Mouse (Mus musculus) neural tube, embryonic 13.5 days (tissue): ENCODE data around the gene Ripk1. TPM values are rescaled to one million over a fixed set of nuclear protein-coding genes. Genes with fewer than 3 reads are reported as not detected.

Experiments
- ATAC-seq: fragments of 200-750 bp; cut with Nextera tagmentation; 2 replicates; pipeline ENCODE4 v1.8.0; 2017; ENCODE audit warnings: low read depth, mild to moderate bottlenecking, moderate TSS enrichment, moderate library complexity
- H3K27ac ChIP-seq: fragments of 300-500 bp; sonication (generic); replicated peaks from 2 replicates; pipeline ENCODE4 v1.5.1; 2015; ENCODE audit warnings: moderate library complexity, mild to moderate bottlenecking, inconsistent platforms
- H3K27me3 ChIP-seq: fragments of 300-500 bp; sonication (generic); 2 replicates; pipeline ENCODE4 v1.6.1; 2015; ENCODE audit warnings: mild to moderate bottlenecking, inconsistent platforms
- H3K36me3 ChIP-seq: fragments of 300-500 bp; sonication (generic); 2 replicates; pipeline ENCODE4 v1.6.1; 2015; ENCODE audit warnings: mild to moderate bottlenecking, inconsistent platforms
- H3K4me1 ChIP-seq: fragments of 300-500 bp; sonication (generic); replicated peaks from 2 replicates; pipeline ENCODE4 v1.6.1; 2015; ENCODE audit warnings: inconsistent platforms
- H3K4me2 ChIP-seq: fragments of 300-500 bp; sonication (generic); 2 replicates; pipeline ENCODE4 v1.6.1; 2015; ENCODE audit warnings: inconsistent platforms, mild to moderate bottlenecking, moderate library complexity
- H3K4me3 ChIP-seq: fragments of 300-500 bp; sonication (generic); 2 replicates; pipeline ENCODE4 v1.5.1; 2015; ENCODE audit warnings: mild to moderate bottlenecking, inconsistent platforms
- H3K9ac ChIP-seq: fragments of 300-500 bp; sonication (generic); 2 replicates; pipeline ENCODE4 v1.6.1; 2015; ENCODE audit warnings: moderate library complexity, mild to moderate bottlenecking, inconsistent platforms
- H3K9me3 ChIP-seq: fragments of 300-500 bp; sonication (generic); 2 replicates; pipeline ENCODE4 v1.6.1; 2016; ENCODE audit warnings: inconsistent platforms
- WGBS: fragments of 180-500 bp; shearing (Covaris S2); methylation state at CpG from one replicate; pipeline ENCODE4 v1.1.7; 2015; 5-methylcytosine and 5-hydroxymethylcytosine counted together
- polyA plus RNA-seq: library from polyadenylated mRNA; unstranded; fragments of >200 nt; fragmentation: Nextera tagmentation; extraction: Ambion mirVana; gene quantifications from 2 replicates; pipeline ENCODE4 v1.2.1, GENCODE M21; 2015

The Ripk1 gene
- 5.8 and 6.7 TPM in 2 replicates for polyA plus RNA-seq

DNA sequence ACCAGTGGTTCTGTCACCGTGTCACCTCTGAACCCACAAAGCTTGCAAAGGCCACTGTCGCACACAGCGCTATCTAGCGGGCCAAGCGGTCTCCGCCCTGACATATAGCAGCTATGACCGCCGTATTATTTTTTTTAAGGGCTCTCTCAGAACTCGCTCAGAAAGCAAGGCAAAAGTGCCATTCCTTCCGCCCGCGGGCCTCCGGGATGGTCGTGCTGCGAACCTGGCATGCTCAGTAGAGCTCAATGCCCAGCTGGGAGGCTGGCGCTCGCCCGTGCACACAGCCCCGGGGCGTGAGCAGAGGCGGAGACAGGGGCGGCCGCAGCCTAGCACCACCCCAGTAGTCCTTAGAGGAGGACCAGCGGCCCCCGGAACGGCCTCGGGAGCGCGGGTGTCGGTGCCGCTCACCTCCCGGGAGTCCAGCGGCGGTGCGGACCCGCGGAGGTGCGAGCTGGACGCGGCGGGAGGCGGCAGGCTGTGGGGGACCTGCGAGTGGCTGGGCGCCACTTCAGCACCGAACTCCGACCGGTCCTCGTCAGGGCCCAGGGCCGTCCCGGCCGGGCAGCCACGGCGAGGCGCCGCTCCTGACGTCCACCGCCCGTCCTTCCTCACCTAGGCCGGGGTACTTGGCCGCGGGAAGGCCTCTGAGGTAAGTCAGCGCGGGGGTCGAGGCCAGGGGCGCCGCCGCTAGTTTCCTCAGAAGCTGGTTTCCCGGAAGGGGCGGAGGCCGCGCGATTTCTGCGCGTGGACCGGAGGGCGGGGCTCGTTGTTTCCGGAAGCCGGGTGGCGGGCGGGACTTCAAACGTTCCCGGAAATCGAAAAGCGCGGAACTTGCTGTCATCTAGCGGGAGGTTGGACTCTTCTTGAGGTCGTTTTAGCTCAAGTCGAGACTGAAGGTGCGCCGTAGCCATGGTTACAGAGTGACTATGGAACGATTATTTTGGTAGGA, at the start of gene Ripk1, which contains the start of gene Serpinb6a:
TSS of gene Ripk1 (plus strand) at position 306 of the 949 bp plus-strand sequence.
TSS of gene Serpinb6a (minus strand) at position 737 of the 949 bp plus-strand sequence.
- no peaks in the 10 kb centered on the region for H3K9me3 ChIP-seq
- peaks cover 19% of the 10 kb centered on the region for H3K4me1 ChIP-seq
- H3K27me3 ChIP-seq = no peaks in the 10 kb centered on the region
- ATAC-seq = peak; percentile 98
- peak within 1 kb of the TSS; percentile 95 for H3K4me3 ChIP-seq
- WGBS = under 1% methylated on average over 91 of the region's 92 CpGs
- H3K4me2 ChIP-seq = peak within 1 kb of the TSS; percentile 71
- no peaks in the 10 kb centered on the region for H3K36me3 ChIP-seq
- peak within 1 kb of the TSS; percentile 84 for H3K9ac ChIP-seq
- H3K27ac ChIP-seq = peak within 1 kb of the TSS; percentile 92

DNA sequence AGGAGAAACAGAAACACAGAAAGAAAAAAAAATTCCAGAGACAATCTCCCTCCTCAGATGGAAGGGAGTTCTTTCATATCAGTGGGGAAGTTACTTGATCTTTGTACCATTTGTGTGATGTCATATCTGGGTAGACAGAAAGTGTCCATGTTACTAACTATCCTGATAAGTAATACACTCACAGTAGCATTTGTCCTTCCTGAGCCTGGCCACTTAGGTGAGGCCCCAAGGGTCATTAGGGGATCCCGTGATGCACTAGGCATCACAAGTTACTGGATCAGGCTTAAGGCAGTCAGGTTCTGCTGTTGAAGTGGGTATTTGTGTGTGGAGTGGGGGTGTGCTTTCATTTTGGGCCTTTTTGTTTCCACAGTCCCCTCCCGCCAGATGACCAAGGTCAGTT, 49.2 kb upstream of the Ripk1 start:
- Histone ChIP-seq H3K36me3 (no peaks in the 10 kb centered on the region), H3K4me1 (no peaks in the 10 kb centered on the region), H3K4me2 (no peak overlapping the region), H3K9me3 (no peaks in the 10 kb centered on the region), H3K9ac (no peak overlapping the region), H3K27me3 (no peaks in the 10 kb centered on the region), H3K4me3 (no peak overlapping the region), H3K27ac (no peak overlapping the region)
- WGBS = 89% methylated on average over 2 of the region's 2 CpGs
- ATAC-seq = no peak

DNA sequence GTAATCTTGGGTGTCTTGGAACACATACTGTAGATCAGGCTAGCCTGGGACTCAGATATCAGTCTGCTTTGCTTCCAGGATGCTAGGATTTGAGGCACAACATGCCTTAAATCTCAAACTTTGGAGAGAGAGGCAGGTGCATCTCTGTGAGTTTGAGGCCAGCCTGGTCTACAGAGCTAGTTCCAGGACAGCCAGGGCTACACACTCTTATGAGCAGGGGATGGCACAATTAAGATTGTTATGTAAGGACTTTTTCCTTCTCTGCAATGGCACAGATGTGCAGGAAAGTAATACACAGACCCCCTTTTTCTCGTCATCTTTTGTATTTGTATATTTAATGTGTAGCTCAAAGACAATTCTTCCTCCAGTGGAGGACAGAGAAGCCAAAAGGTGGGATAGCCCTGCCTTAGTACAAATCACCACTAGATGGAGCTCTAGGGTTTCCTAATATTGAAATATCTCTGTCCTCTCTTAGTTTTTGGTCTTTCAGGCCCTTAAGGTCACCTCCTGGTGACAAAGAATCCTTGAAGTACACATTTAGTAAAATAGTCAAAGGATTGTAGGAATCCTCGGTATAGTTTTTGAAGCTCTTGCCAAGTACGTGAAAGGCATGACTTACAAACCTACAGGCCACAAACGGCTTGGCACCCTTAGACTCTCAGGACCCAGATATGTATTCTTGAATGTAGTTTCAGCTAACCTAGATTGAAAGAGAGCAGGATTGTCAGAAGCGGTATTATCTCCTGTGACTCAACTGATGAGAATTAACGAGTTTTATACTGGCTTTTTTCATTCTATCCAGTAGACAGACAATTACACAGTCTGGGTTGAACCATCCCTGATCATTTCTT, 45.4 kb upstream of the Ripk1 start:
- Histone ChIP-seq H3K4me2 (no peak overlapping the region), H3K36me3 (no peaks in the 10 kb centered on the region), H3K9me3 (no peaks in the 10 kb centered on the region), H3K4me3 (no peak overlapping the region), H3K4me1 (no peaks in the 10 kb centered on the region), H3K9ac (no peak overlapping the region), H3K27me3 (no peaks in the 10 kb centered on the region), H3K27ac (no peak overlapping the region)
- ATAC-seq = 0 out of 2 replicates have a peak, but pooled peaks have one; percentile 63
- 41% methylated on average over 6 of the region's 6 CpGs for WGBS

DNA sequence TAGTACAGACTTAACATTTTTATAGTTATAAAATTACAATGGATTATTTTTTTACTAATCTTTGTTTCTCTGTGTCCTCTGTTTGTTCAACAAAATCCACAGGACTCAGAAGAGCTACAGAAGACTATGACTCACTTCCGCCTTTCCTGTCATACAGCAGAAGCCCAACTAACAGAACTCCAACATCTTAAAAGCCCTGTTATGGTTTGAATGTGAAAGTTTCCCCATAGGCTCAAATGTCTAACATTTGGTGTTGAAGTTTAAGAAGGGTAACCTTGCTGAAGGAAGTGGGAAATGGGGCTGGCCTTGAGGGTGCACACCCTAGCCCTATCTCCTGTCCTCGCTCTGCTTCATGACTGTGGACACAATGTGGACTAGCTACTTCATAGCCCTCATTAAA, 42.4 kb upstream of the Ripk1 start:
- WGBS = 94% methylated on average over 2 of the region's 2 CpGs

DNA sequence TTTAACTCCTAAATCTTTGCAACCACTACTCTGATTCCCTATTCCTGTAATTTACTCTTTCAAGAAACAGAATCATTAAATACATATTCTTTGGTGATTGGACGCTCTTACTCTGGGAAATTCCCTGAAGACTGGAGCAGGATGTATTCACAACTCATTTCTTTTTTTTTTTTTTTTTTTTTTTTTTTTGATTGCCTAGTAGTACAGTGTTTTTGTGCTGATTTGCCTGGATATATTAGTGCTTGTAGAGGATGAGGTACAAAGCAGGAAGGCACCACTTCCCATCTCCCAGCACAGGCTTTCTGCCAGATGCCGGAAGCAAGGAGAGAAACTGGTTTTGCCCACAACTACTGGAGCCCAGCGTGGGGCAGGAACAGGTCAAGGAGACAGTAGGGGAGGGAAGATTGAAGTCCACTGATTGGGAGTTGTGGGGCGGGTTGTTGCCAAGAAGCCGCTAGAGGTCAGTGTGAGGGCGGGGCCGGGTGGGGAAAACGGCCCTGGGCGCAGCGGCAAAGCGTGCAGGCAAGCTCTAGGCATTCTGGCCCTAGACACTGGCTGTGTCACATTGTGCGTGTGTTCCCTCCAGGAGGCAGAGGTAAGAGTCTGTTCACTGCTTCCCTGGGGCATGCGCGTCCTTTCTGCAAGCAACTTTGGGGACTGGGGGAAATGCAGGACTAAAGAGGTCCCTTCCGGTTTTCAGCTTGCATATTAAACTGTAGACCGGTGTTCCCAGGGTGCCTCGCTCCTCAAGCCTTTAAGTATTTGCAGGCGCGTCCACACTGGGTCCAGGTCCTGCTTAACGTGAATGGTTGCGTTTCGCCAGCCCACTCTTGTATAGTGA, 37.7 kb upstream of the Ripk1 start, which contains the start of gene Nqo2:
TSS of gene Nqo2 (plus strand) at position 482 of the 841 bp plus-strand sequence.
- Histone ChIP-seq H3K9ac (peak within 1 kb of the TSS; percentile 77), H3K4me2 (peak within 1 kb of the TSS; percentile 75), H3K36me3 (no peaks in the 10 kb centered on the region), H3K27me3 (no peaks in the 10 kb centered on the region), H3K4me3 (peak within 1 kb of the TSS; percentile 52), H3K9me3 (no peaks in the 10 kb centered on the region), H3K4me1 (peaks cover 11% of the 10 kb centered on the region), H3K27ac (peak within 1 kb of the TSS; percentile 83)
- 3% methylated on average over 22 of the region's 22 CpGs for WGBS
- peak; percentile 93 for ATAC-seq

More for the DNA sequence above, 42.4 kb upstream of the Ripk1 start:
- Histone ChIP-seq H3K27me3 (no peaks in the 10 kb centered on the region), H3K4me1 (no peaks in the 10 kb centered on the region), H3K4me2 (no peak overlapping the region), H3K4me3 (no peak overlapping the region), H3K9ac (no peak overlapping the region), H3K36me3 (no peaks in the 10 kb centered on the region), H3K27ac (no peak overlapping the region), H3K9me3 (no peaks in the 10 kb centered on the region)
- ATAC-seq = no peak

DNA sequence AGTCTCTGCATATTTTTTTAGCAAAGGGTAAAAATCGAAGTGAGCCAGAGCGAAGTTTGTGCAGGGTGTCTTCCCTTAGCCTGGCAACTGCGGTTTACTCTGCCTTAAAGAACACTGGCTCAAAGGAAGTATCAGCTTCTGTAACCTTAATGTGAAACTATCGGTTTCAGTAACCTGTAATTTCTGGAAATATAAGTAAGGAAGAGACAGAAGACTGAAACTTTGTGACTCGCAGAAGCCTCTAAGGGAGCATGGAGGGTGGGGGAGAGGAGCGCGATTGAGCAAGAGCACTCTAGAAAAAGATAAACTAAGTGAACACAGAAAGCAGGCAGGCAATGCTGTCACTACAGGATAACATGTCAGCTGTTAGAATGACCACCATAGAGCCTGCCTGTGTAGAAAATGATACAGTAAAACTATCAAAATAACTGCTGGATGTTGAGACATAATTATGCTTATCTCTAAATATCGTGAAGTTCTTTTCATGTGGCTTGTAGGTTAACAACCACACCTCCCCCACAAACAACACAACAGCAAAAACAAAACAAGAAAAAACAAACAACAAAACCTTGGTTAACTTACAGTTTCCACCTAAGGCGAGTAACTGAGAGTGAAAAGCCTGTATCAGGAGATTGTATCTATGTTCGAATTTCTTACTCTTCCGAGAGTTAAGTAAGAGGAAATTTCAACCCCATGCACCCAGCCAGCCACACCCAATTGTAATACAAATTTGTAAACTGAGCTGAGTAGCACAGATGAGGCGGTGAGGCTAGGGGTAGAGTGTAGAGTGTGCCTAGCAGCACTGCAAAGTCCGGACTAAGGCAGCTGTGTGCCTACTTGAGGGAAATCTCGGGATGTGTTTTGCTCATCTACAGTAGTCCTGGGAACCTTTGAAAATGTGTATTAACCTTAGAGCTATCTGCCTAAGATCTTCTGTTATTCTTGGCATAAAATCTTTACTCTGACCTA, 36.8 kb upstream of the Ripk1 start:
- ATAC-seq = peak; percentile 70
- H3K9me3 ChIP-seq = no peaks in the 10 kb centered on the region
- H3K36me3 ChIP-seq = no peaks in the 10 kb centered on the region
- WGBS = 28% methylated on average over 14 of the region's 14 CpGs
- peak overlapping the region; percentile 83 for H3K27ac ChIP-seq
- H3K4me2 ChIP-seq = peak overlapping the region; percentile 75
- H3K4me1 ChIP-seq = peaks cover 11% of the 10 kb centered on the region
- H3K27me3 ChIP-seq = no peaks in the 10 kb centered on the region
- H3K4me3 ChIP-seq = peak overlapping the region; percentile 52
- peak overlapping the region; percentile 77 for H3K9ac ChIP-seq

DNA sequence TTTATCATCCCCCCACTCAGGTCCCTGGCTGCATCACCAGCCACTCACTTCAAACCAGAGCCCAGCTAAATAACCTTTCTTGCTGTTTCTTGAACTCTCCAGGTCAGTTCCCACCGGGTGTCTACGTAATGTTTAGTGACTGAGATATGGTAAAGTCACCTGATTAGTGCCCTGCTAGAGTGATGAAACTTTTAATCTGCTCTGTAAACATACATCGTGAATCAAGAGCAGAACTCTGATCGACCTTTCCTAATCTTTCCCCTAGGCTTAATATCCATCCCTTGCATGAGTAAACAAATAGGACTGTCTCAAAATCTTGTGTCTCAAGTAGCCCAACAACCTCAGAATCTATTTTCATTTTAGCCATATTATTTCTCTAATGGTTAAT, 36.1 kb upstream of the Ripk1 start:
- Histone ChIP-seq H3K9me3 (no peaks in the 10 kb centered on the region), H3K27ac (no peak overlapping the region), H3K9ac (no peak overlapping the region), H3K4me1 (peaks cover 11% of the 10 kb centered on the region), H3K27me3 (no peaks in the 10 kb centered on the region), H3K4me2 (peak overlapping the region; percentile 75; the same call in 1 of the 2 replicates), H3K4me3 (no peak overlapping the region), H3K36me3 (no peaks in the 10 kb centered on the region)
- no peak for ATAC-seq
- 79% methylated on average over 4 of the region's 4 CpGs for WGBS

DNA sequence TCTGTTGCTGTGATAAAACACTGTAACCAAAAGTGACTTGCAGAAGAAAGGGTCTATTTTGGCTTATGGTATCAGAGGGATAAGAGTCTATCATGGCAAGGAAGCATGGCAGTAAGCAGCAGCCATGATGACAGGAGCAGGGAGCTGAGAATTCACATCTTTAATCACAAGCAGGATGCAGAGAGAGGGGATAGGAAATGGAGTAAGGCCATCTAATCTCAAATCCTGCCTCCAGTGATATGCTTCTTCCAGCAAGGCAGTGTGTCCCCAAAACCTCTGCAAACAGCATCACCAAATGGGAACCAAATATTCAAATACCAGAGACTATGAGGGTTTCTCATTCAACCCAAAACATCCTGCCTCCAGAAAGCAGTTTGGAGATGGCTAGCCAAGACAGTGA, 35.6 kb upstream of the Ripk1 start:
- Histone ChIP-seq H3K9me3 (no peaks in the 10 kb centered on the region), H3K36me3 (no peaks in the 10 kb centered on the region), H3K4me3 (no peak overlapping the region), H3K27me3 (no peaks in the 10 kb centered on the region), H3K9ac (no peak overlapping the region), H3K4me1 (peaks cover 11% of the 10 kb centered on the region), H3K4me2 (no peak overlapping the region), H3K27ac (no peak overlapping the region)
- no peak for ATAC-seq

DNA sequence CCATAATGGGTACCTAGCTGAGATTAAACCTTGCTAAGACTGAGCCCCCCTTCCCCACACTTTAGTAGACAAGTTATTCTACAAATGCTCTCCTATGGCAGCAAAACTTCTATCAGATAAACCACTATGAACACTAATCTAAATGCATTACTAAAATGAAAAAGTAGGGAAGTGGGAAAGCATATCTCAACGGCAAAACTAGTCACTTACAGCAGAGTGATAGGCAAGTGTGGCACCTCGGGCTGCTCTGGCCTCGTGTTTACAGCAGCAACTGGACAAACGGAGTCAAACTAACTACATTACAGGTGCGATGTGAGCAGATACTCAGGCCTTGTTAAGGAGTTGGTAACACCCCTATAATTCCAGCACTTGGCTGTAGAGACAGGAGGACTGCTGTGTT, 12.5 kb upstream of the Ripk1 start:
- Histone ChIP-seq H3K9me3 (no peaks in the 10 kb centered on the region), H3K9ac (no peak overlapping the region), H3K4me2 (no peak overlapping the region), H3K27me3 (no peaks in the 10 kb centered on the region), H3K4me3 (no peak overlapping the region), H3K27ac (no peak overlapping the region), H3K36me3 (0 out of 2 replicates have a peak, but pooled peaks cover 12% of the 10 kb centered on the region), H3K4me1 (no peaks in the 10 kb centered on the region)
- 88% methylated on average over 5 of the region's 5 CpGs for WGBS
- no peak for ATAC-seq

DNA sequence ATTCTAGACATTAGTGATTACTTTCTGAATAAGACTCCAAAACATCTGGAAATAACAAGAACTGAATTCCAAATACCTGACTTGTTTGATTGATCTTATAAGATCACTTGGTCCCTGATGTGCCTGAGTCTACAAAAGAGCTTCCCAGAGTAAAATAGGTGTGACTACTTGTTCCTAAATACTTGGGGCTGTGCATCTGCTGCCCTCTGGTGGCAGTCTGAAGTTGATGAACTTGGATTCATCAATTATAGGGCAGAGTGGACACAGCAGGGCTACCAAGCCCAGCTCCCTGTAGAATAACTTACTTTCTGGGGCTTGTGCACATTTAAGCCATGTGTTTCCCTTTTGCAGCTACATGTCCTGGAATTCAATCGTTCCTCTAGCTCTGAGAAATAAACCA, 7.0 kb upstream of the Ripk1 start:
- H3K9ac ChIP-seq = no peak overlapping the region
- WGBS = 20% methylated on average over 1 of the region's 1 CpGs
- H3K36me3 ChIP-seq = 0 out of 2 replicates have a peak, but pooled peaks cover 4% of the 10 kb centered on the region
- no peaks in the 10 kb centered on the region for H3K4me1 ChIP-seq
- ATAC-seq = 0 out of 2 replicates have a peak, but pooled peaks have one; percentile 23
- H3K4me2 ChIP-seq = no peak overlapping the region
- no peaks in the 10 kb centered on the region for H3K9me3 ChIP-seq
- no peak overlapping the region for H3K27ac ChIP-seq
- H3K27me3 ChIP-seq = no peaks in the 10 kb centered on the region
- no peak overlapping the region for H3K4me3 ChIP-seq
